Mouse (Mus musculus): Measurements from ENCODE around the gene Olfr1175-ps. TPM values are rescaled to one million over a fixed set of nuclear protein-coding genes. Genes with fewer than 3 reads are reported as not detected.

Gene Olfr1175-ps
- not detected in 2 replicates for polyA plus RNA-seq (2015; fragmentation: Nextera tagmentation; extraction: Ambion mirVana)

GRCm38 (mm10) chr2:88327115-88327514, at the start of gene Olfr1175-ps:
TSS of gene Olfr1175-ps (minus strand) at chr2:88327215.
- Histone ChIP-seq H3K27me3 (no peaks in the 10 kb centered on the region), H3K4me1 (no peaks in the 10 kb centered on the region), H3K9ac (no peak within 1 kb of the TSS), H3K27ac (no peak within 1 kb of the TSS), H3K4me2 (no peak within 1 kb of the TSS), H3K9me3 (replicated peaks) (no peaks in the 10 kb centered on the region), H3K36me3 (ENCODE audit: poor library complexity, severe bottlenecking) (no peaks in the 10 kb centered on the region), H3K4me3 (no peak within 1 kb of the TSS)
- 93% methylated on average over 2 of the region's 2 CpGs for WGBS
- no peak for ATAC-seq

GRCm38 (mm10) chr2:88356304-88356703, 29.3 kb upstream of the Olfr1175-ps start:
- 4% methylated on average over 2 of the region's 2 CpGs for WGBS
- Histone ChIP-seq H3K9me3 (replicated peaks) (no peaks in the 10 kb centered on the region), H3K36me3 (ENCODE audit: poor library complexity, severe bottlenecking) (no peaks in the 10 kb centered on the region), H3K27me3 (no peaks in the 10 kb centered on the region), H3K4me2 (no peak overlapping the region), H3K27ac (no peak overlapping the region), H3K4me3 (no peak overlapping the region), H3K9ac (no peak overlapping the region), H3K4me1 (no peaks in the 10 kb centered on the region)
- ATAC-seq = peak; percentile 57; the same call in 1 of the 2 replicates

GRCm38 (mm10) chr2:88346392-88346791, 19.4 kb upstream of the Olfr1175-ps start, which contains the start of gene Olfr1177-ps:
TSS of gene Olfr1177-ps (minus strand) at chr2:88346492.
- H3K4me1 ChIP-seq = no peaks in the 10 kb centered on the region
- H3K4me2 ChIP-seq = no peak within 1 kb of the TSS
- H3K9me3 ChIP-seq (replicated peaks) = no peaks in the 10 kb centered on the region
- no peaks in the 10 kb centered on the region for H3K27me3 ChIP-seq
- no peaks in the 10 kb centered on the region for H3K36me3 ChIP-seq (ENCODE audit: poor library complexity, severe bottlenecking)
- no peak within 1 kb of the TSS for H3K4me3 ChIP-seq
- H3K9ac ChIP-seq = no peak within 1 kb of the TSS
- no peak within 1 kb of the TSS for H3K27ac ChIP-seq
- no peak for ATAC-seq
- 85% methylated on average over 1 of the region's 1 CpGs for WGBS

DNA sequence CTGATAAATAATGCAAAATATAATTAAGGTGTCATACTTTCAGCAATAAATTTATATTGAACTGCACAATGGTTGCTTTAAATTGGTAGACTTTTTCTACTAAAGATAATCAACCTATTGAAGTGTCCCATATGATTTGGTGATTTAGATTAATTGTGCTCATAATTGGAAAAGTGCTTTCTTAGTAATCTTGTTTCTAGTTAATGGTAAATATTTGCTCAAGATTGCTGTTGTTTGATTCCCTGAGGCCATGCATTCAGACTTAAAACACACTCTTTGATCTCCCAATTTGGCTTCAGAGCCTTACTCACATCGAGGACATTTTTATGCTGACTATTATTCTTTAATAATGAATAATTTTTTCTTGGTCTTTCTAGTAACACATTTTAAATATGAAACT, 9.4 kb upstream of the Olfr1175-ps start, which contains the start of gene Olfr1176:
Gene Olfr1176, plus strand, starts transcription at position 301 of the 400 bp plus-strand sequence.
- H3K4me2 ChIP-seq = no peak within 1 kb of the TSS
- H3K9ac ChIP-seq = no peak within 1 kb of the TSS
- WGBS = 78% methylated on average over 1 of the region's 1 CpGs
- ATAC-seq = no peak
- H3K4me3 ChIP-seq = no peak within 1 kb of the TSS
- no peaks in the 10 kb centered on the region for H3K9me3 ChIP-seq (replicated peaks)
- H3K27me3 ChIP-seq = no peaks in the 10 kb centered on the region
- no peaks in the 10 kb centered on the region for H3K4me1 ChIP-seq
- no peaks in the 10 kb centered on the region for H3K36me3 ChIP-seq (ENCODE audit: poor library complexity, severe bottlenecking)
- H3K27ac ChIP-seq = no peak within 1 kb of the TSS

GRCm38 (mm10) chr2:88315035-88315434, 12.0 kb downstream of the Olfr1175-ps start, which contains the start of gene Olfr1174-ps:
TSS of gene Olfr1174-ps (minus strand) at chr2:88315135.
- WGBS = 90% methylated on average over 4 of the region's 4 CpGs
- no peak within 1 kb of the TSS for H3K9ac ChIP-seq
- H3K9me3 ChIP-seq (replicated peaks) = no peaks in the 10 kb centered on the region
- H3K27ac ChIP-seq = no peak within 1 kb of the TSS
- no peak within 1 kb of the TSS for H3K4me2 ChIP-seq
- ATAC-seq = no peak
- no peaks in the 10 kb centered on the region for H3K4me1 ChIP-seq
- no peaks in the 10 kb centered on the region for H3K36me3 ChIP-seq (ENCODE audit: poor library complexity, severe bottlenecking)
- H3K4me3 ChIP-seq = no peak within 1 kb of the TSS
- no peaks in the 10 kb centered on the region for H3K27me3 ChIP-seq

GRCm38 (mm10) chr2:88279775-88280174, 47.2 kb downstream of the Olfr1175-ps start, which contains the start of gene Olfr1173:
TSS of gene Olfr1173 (minus strand) at chr2:88279875.
- no peak for ATAC-seq
- Histone ChIP-seq H3K9ac (no peak within 1 kb of the TSS), H3K36me3 (ENCODE audit: poor library complexity, severe bottlenecking) (no peaks in the 10 kb centered on the region), H3K4me3 (no peak within 1 kb of the TSS), H3K27me3 (no peaks in the 10 kb centered on the region), H3K4me2 (no peak within 1 kb of the TSS), H3K27ac (no peak within 1 kb of the TSS), H3K9me3 (replicated peaks) (no peaks in the 10 kb centered on the region), H3K4me1 (no peaks in the 10 kb centered on the region)

Other genes with a start within 250 kb of the Olfr1175-ps start
- not detected in 2 replicates for gene Olfr1164, start 233.2 kb downstream of the Olfr1175-ps start, polyA plus RNA-seq (2015; fragmentation: Nextera tagmentation; extraction: Ambion mirVana)
- not detected in 2 replicates for gene Olfr1166, start 198.9 kb downstream of the Olfr1175-ps start, polyA plus RNA-seq (2015; fragmentation: Nextera tagmentation; extraction: Ambion mirVana)
- gene Olfr1167, start 172.0 kb downstream of the Olfr1175-ps start, polyA plus RNA-seq (2015; fragmentation: Nextera tagmentation; extraction: Ambion mirVana) = not detected in 2 replicates
- gene Olfr1168, start 145.3 kb downstream of the Olfr1175-ps start, polyA plus RNA-seq (2015; fragmentation: Nextera tagmentation; extraction: Ambion mirVana) = not detected in 2 replicates
- gene Olfr1170, start 98.9 kb downstream of the Olfr1175-ps start, polyA plus RNA-seq (2015; fragmentation: Nextera tagmentation; extraction: Ambion mirVana) = not detected in 2 replicates
- gene Olfr1173, start 47.3 kb downstream of the Olfr1175-ps start, polyA plus RNA-seq (2015; fragmentation: Nextera tagmentation; extraction: Ambion mirVana) = not detected in 2 replicates
- gene Olfr1174-ps, start 12.1 kb downstream of the Olfr1175-ps start, polyA plus RNA-seq (2015; fragmentation: Nextera tagmentation; extraction: Ambion mirVana) = not detected in 2 replicates
- not detected in 2 replicates for gene Olfr1176, start 9.5 kb upstream of the Olfr1175-ps start, polyA plus RNA-seq (2015; fragmentation: Nextera tagmentation; extraction: Ambion mirVana)
- not detected in 2 replicates for gene Olfr1177-ps, start 19.3 kb upstream of the Olfr1175-ps start, polyA plus RNA-seq (2015; fragmentation: Nextera tagmentation; extraction: Ambion mirVana)
- not detected in 2 replicates for gene Olfr1178, start 59.8 kb upstream of the Olfr1175-ps start, polyA plus RNA-seq (2015; fragmentation: Nextera tagmentation; extraction: Ambion mirVana)
- gene Olfr1179, start 79.2 kb upstream of the Olfr1175-ps start, polyA plus RNA-seq (2015; fragmentation: Nextera tagmentation; extraction: Ambion mirVana) = not detected in 2 replicates
- not detected in 2 replicates for gene Olfr1180, start 91.9 kb upstream of the Olfr1175-ps start, polyA plus RNA-seq (2015; fragmentation: Nextera tagmentation; extraction: Ambion mirVana)
- gene Olfr1181, start 99.0 kb upstream of the Olfr1175-ps start, polyA plus RNA-seq (2015; fragmentation: Nextera tagmentation; extraction: Ambion mirVana) = not detected in 2 replicates
- not detected in 2 replicates for gene Gm13757, start 121.9 kb upstream of the Olfr1175-ps start, polyA plus RNA-seq (2015; fragmentation: Nextera tagmentation; extraction: Ambion mirVana)
- not detected in 2 replicates for gene Olfr1183, start 127.7 kb upstream of the Olfr1175-ps start, polyA plus RNA-seq (2015; fragmentation: Nextera tagmentation; extraction: Ambion mirVana)
- gene Olfr1184, start 156.4 kb upstream of the Olfr1175-ps start, polyA plus RNA-seq (2015; fragmentation: Nextera tagmentation; extraction: Ambion mirVana) = not detected in 2 replicates
- not detected in 2 replicates for gene Olfr1185-ps1, start 166.1 kb upstream of the Olfr1175-ps start, polyA plus RNA-seq (2015; fragmentation: Nextera tagmentation; extraction: Ambion mirVana)
- not detected in 2 replicates for gene Olfr1186, start 191.3 kb upstream of the Olfr1175-ps start, polyA plus RNA-seq (2015; fragmentation: Nextera tagmentation; extraction: Ambion mirVana)
- gene Olfr1188, start 229.7 kb upstream of the Olfr1175-ps start, polyA plus RNA-seq (2015; fragmentation: Nextera tagmentation; extraction: Ambion mirVana) = not detected in 2 replicates

All from forebrain, embryonic 13.5 days (tissue).